Mouse (Mus musculus): ENCODE measurements around the gene Mroh7. TPM values are rescaled to one million over a fixed set of nuclear protein-coding genes. Genes with fewer than 3 reads are reported as not detected.

The Mroh7 gene
- polyA plus RNA-seq, 1 experiment from 2014 or later, result 0.04 TPM

GRCm38 (mm10) chr4:106647137-106647536 lies 83.6 kb downstream of the Mroh7 start:
- no peaks in the 10 kb centered on the region for H3K9me3 ChIP-seq (replicated peaks)
- DNase-seq (ENCODE audit: low spot score), result no peak
- H3K27ac ChIP-seq (replicated peaks), result no peak overlapping the region
- H3K4me3 ChIP-seq, result no peak overlapping the region
- WGBS, result 89% methylated on average over 6 of the region's 6 CpGs
- peaks cover 30% of the 10 kb centered on the region for H3K27me3 ChIP-seq (ENCODE audit: low read depth, poor library complexity, severe bottlenecking)
- H3K4me1 ChIP-seq, result peaks cover 8% of the 10 kb centered on the region
- H3K36me3 ChIP-seq, result no peaks in the 10 kb centered on the region

- no peak for DNase-seq (ENCODE audit: low spot score)
Measured at GRCm38 (mm10) chr4:106645797-106646196, 84.9 kb downstream of the Mroh7 start.

GRCm38 (mm10) chr4:106644218-106644610 lies 86.5 kb downstream of the Mroh7 start:
- H3K27me3 ChIP-seq (ENCODE audit: low read depth, poor library complexity, severe bottlenecking), result peaks cover 26% of the 10 kb centered on the region
- 78% methylated on average over 6 of the region's 6 CpGs for WGBS

More at GRCm38 (mm10) chr4:106645797-106646196, 84.9 kb downstream of the Mroh7 start:
- Histone ChIP-seq H3K27me3 (ENCODE audit: low read depth, poor library complexity, severe bottlenecking) (peaks cover 30% of the 10 kb centered on the region), H3K4me3 (no peak overlapping the region), H3K9me3 (replicated peaks) (no peaks in the 10 kb centered on the region; the same call in 1 of the 2 replicates), H3K4me1 (no peaks in the 10 kb centered on the region), H3K27ac (replicated peaks) (no peak overlapping the region), H3K36me3 (no peaks in the 10 kb centered on the region)
- 79% methylated on average over 5 of the region's 5 CpGs for WGBS

GRCm38 (mm10) chr4:106643483-106644217 lies 87.1 kb downstream of the Mroh7 start:
- WGBS, result 47% methylated on average over 8 of the region's 8 CpGs
- H3K27me3 ChIP-seq (ENCODE audit: low read depth, poor library complexity, severe bottlenecking), result peaks cover 20% of the 10 kb centered on the region
- no peak overlapping the region for H3K4me3 ChIP-seq
- peaks cover 5% of the 10 kb centered on the region; the same call in 1 of the 2 replicates for H3K9me3 ChIP-seq (replicated peaks)
- H3K27ac ChIP-seq (replicated peaks), result no peak overlapping the region
- H3K4me1 ChIP-seq, result no peaks in the 10 kb centered on the region
- H3K36me3 ChIP-seq, result no peaks in the 10 kb centered on the region
- no peak for DNase-seq (ENCODE audit: low spot score)

More at GRCm38 (mm10) chr4:106644218-106644610, 86.5 kb downstream of the Mroh7 start:
- no peak overlapping the region for H3K4me3 ChIP-seq
- H3K36me3 ChIP-seq, result no peaks in the 10 kb centered on the region
- DNase-seq (ENCODE audit: low spot score), result no peak
- H3K27ac ChIP-seq (replicated peaks), result no peak overlapping the region
- H3K4me1 ChIP-seq, result no peaks in the 10 kb centered on the region
- H3K9me3 ChIP-seq (replicated peaks), result peaks cover under 1% of the 10 kb centered on the region; the same call in 1 of the 2 replicates

- Histone ChIP-seq H3K27ac (replicated peaks) (0 out of 2 replicates have a peak overlapping the region, but pooled peaks have one; percentile 49), H3K36me3 (no peaks in the 10 kb centered on the region), H3K4me3 (no peak overlapping the region), H3K9me3 (replicated peaks) (0 out of 2 replicates have a peak, but pooled peaks cover 3% of the 10 kb centered on the region), H3K27me3 (ENCODE audit: low read depth, poor library complexity, severe bottlenecking) (peaks cover 3% of the 10 kb centered on the region; the same call in 1 of the 2 replicates), H3K4me1 (peaks cover 22% of the 10 kb centered on the region)
- DNase-seq (ENCODE audit: low spot score), result no peak
- 52% methylated on average over 9 of the region's 9 CpGs for WGBS
Measured at GRCm38 (mm10) chr4:106634086-106634479, 96.6 kb downstream of the Mroh7 start.

GRCm38 (mm10) chr4:106633281-106634085 lies 97.2 kb downstream of the Mroh7 start:
- Histone ChIP-seq H3K4me1 (peaks cover 22% of the 10 kb centered on the region), H3K27me3 (ENCODE audit: low read depth, poor library complexity, severe bottlenecking) (peaks cover 6% of the 10 kb centered on the region; the same call in 1 of the 2 replicates), H3K27ac (replicated peaks) (0 out of 2 replicates have a peak overlapping the region, but pooled peaks have one; percentile 49), H3K4me3 (no peak overlapping the region), H3K9me3 (replicated peaks) (no peaks in the 10 kb centered on the region), H3K36me3 (no peaks in the 10 kb centered on the region)
- WGBS, result 48% methylated on average over 8 of the region's 8 CpGs
- DNase-seq (ENCODE audit: low spot score), result no peak

GRCm38 (mm10) chr4:106632313-106632712 lies 98.4 kb downstream of the Mroh7 start:
- Histone ChIP-seq H3K9me3 (replicated peaks) (no peaks in the 10 kb centered on the region), H3K4me3 (no peak overlapping the region), H3K4me1 (peaks cover 22% of the 10 kb centered on the region), H3K27me3 (ENCODE audit: low read depth, poor library complexity, severe bottlenecking) (peaks cover 9% of the 10 kb centered on the region; the same call in 1 of the 2 replicates), H3K27ac (replicated peaks) (no peak overlapping the region), H3K36me3 (no peaks in the 10 kb centered on the region)
- DNase-seq (ENCODE audit: low spot score), result no peak
- 50% methylated on average over 1 of the region's 3 CpGs for WGBS

Other genes with a start within 250 kb of the Mroh7 start
- gene Bsnd, start 238.6 kb downstream of the Mroh7 start, polyA plus RNA-seq (2016; fragmentation: Nextera tagmentation; extraction: Ambion mirVana), result not detected in 2 replicates
- 11.0 and 11.9 TPM in 2 replicates for gene Dhcr24, start 169.9 kb downstream of the Mroh7 start, polyA plus RNA-seq (2016; fragmentation: Nextera tagmentation; extraction: Ambion mirVana)
- gene Lexm, start 113.7 kb downstream of the Mroh7 start, polyA plus RNA-seq (2016; fragmentation: Nextera tagmentation; extraction: Ambion mirVana), result not detected in 2 replicates
- not detected in 2 replicates for gene Ttc22, start 108.5 kb downstream of the Mroh7 start, polyA plus RNA-seq (2016; fragmentation: Nextera tagmentation; extraction: Ambion mirVana)
- 16.2 and 16.5 TPM in 2 replicates for gene Pars2, start 79.9 kb downstream of the Mroh7 start, polyA plus RNA-seq (2016; fragmentation: Nextera tagmentation; extraction: Ambion mirVana)
- 113 and 119 TPM in 2 replicates for gene Ttc4, start 52.0 kb downstream of the Mroh7 start, polyA plus RNA-seq (2016; fragmentation: Nextera tagmentation; extraction: Ambion mirVana)
- not detected in 2 replicates for gene Fam151a, start 3.0 kb upstream of the Mroh7 start, polyA plus RNA-seq (2016; fragmentation: Nextera tagmentation; extraction: Ambion mirVana)
- 2.0 and 2.2 TPM in 2 replicates for gene Acot11, start 74.1 kb upstream of the Mroh7 start, polyA plus RNA-seq (2016; fragmentation: Nextera tagmentation; extraction: Ambion mirVana)
- 119 and 136 TPM in 2 replicates for gene Ssbp3, start 179.8 kb upstream of the Mroh7 start, polyA plus RNA-seq (2016; fragmentation: Nextera tagmentation; extraction: Ambion mirVana)